Mouse (Mus musculus) forebrain, embryonic 10.5 days (tissue): ENCODE data around the gene Mrps18a. TPM values are rescaled to one million over a fixed set of nuclear protein-coding genes. Genes with fewer than 3 reads are reported as not detected.

Experiments
- DNase-seq: peaks from one replicate; pipeline ENCODE4 v3.0.0-alpha.2; 2017; ENCODE audit warnings: low spot score; ENCODE audit errors: extremely low spot score
- H3K27ac ChIP-seq: fragments of 300-500 bp; sonication (generic); 2 replicates; pipeline ENCODE4 v1.5.1; 2016; ENCODE audit warnings: mild to moderate bottlenecking
- H3K27me3 ChIP-seq: fragments of 300-500 bp; sonication (generic); 2 replicates; pipeline ENCODE4 v1.6.1; 2016; ENCODE audit warnings: mild to moderate bottlenecking; ENCODE audit not compliant: poor library complexity, severe bottlenecking
- H3K36me3 ChIP-seq: fragments of 300-500 bp; sonication (generic); replicated peaks from 2 replicates; pipeline ENCODE4 v1.6.1; 2016; ENCODE audit warnings: mild to moderate bottlenecking, moderate library complexity
- H3K4me1 ChIP-seq: fragments of 300-500 bp; sonication (generic); 2 replicates; pipeline ENCODE4 v1.6.1; 2016
- H3K4me3 ChIP-seq: fragments of 300-500 bp; sonication (generic); 2 replicates; pipeline ENCODE4 v1.5.1; 2016; ENCODE audit warnings: mild to moderate bottlenecking, moderate library complexity
- H3K9me3 ChIP-seq: fragments of 300-500 bp; sonication (generic); 2 replicates; pipeline ENCODE4 v1.6.1; 2016; ENCODE audit warnings: mild to moderate bottlenecking, moderate library complexity
- WGBS: fragments of 180-500 bp; shearing (Covaris S2); methylation state at CpG from one replicate; pipeline ENCODE4 v1.1.7; 2016; 5-methylcytosine and 5-hydroxymethylcytosine counted together
- polyA plus RNA-seq: library from polyadenylated mRNA; unstranded; fragments of >200 nt; fragmentation: Nextera tagmentation; extraction: Ambion mirVana; gene quantifications from 2 replicates; pipeline ENCODE4 v1.2.1, GENCODE M21; 2016

The Mrps18a gene
- polyA plus RNA-seq, 1 experiment from 2014 or later = 152 TPM

GRCm38 (mm10) chr17:46160686-46161085, 49.9 kb downstream of the Mrps18a start, which contains the start of gene Gtpbp2:
TSS of gene Gtpbp2 (plus strand) at chr17:46161032.
- peaks cover 31% of the 10 kb centered on the region for H3K4me1 ChIP-seq
- peak within 1 kb of the TSS; percentile 88 for H3K4me3 ChIP-seq
- under 1% methylated on average over 23 of the region's 23 CpGs for WGBS
- no peaks in the 10 kb centered on the region for H3K27me3 ChIP-seq
- no peaks in the 10 kb centered on the region for H3K9me3 ChIP-seq
- H3K36me3 ChIP-seq = peaks cover 33% of the 10 kb centered on the region
- peak; percentile 97 for DNase-seq
- H3K27ac ChIP-seq = peak within 1 kb of the TSS; percentile 92

GRCm38 (mm10) chr17:46161179-46161578, 50.4 kb downstream of the Mrps18a start:
- Histone ChIP-seq H3K27me3 (no peaks in the 10 kb centered on the region), H3K9me3 (no peaks in the 10 kb centered on the region), H3K27ac (peak overlapping the region; percentile 92), H3K4me3 (peak overlapping the region; percentile 88), H3K4me1 (peaks cover 31% of the 10 kb centered on the region), H3K36me3 (peaks cover 38% of the 10 kb centered on the region)
- under 1% methylated on average over 19 of the region's 19 CpGs for WGBS
- DNase-seq = no peak

GRCm38 (mm10) chr17:46161710-46162109, 50.9 kb downstream of the Mrps18a start:
- no peak for DNase-seq
- peak overlapping the region; percentile 92 for H3K27ac ChIP-seq
- WGBS = 52% methylated on average over 9 of the region's 9 CpGs
- peak overlapping the region; percentile 88 for H3K4me3 ChIP-seq
- H3K9me3 ChIP-seq = no peaks in the 10 kb centered on the region
- peaks cover 31% of the 10 kb centered on the region for H3K4me1 ChIP-seq
- peaks cover 43% of the 10 kb centered on the region for H3K36me3 ChIP-seq
- no peaks in the 10 kb centered on the region for H3K27me3 ChIP-seq

- WGBS = 98% methylated on average over 7 of the region's 7 CpGs
- Histone ChIP-seq H3K9me3 (no peaks in the 10 kb centered on the region), H3K36me3 (peaks cover 51% of the 10 kb centered on the region), H3K4me1 (peaks cover 31% of the 10 kb centered on the region), H3K27me3 (no peaks in the 10 kb centered on the region), H3K4me3 (peak overlapping the region; percentile 88; the same call in 1 of the 2 replicates), H3K27ac (no peak overlapping the region)
- no peak for DNase-seq
These were observed 51.8 kb downstream of the Mrps18a start for GRCm38 (mm10) chr17:46162551-46162950.

GRCm38 (mm10) chr17:46162951-46163421, 52.2 kb downstream of the Mrps18a start:
- H3K4me1 ChIP-seq = peaks cover 31% of the 10 kb centered on the region
- no peaks in the 10 kb centered on the region for H3K9me3 ChIP-seq
- 90% methylated on average over 9 of the region's 9 CpGs for WGBS
- no peak for DNase-seq
- no peak overlapping the region for H3K27ac ChIP-seq
- no peaks in the 10 kb centered on the region for H3K27me3 ChIP-seq
- H3K36me3 ChIP-seq = peaks cover 56% of the 10 kb centered on the region
- H3K4me3 ChIP-seq = no peak overlapping the region; the same call in 1 of the 2 replicates

- Histone ChIP-seq H3K4me3 (no peak overlapping the region), H3K9me3 (no peaks in the 10 kb centered on the region), H3K4me1 (peaks cover 31% of the 10 kb centered on the region), H3K27ac (no peak overlapping the region), H3K27me3 (no peaks in the 10 kb centered on the region), H3K36me3 (peaks cover 69% of the 10 kb centered on the region)
- WGBS = 96% methylated on average over 8 of the region's 8 CpGs
- DNase-seq = no peak
These were observed 53.5 kb downstream of the Mrps18a start for GRCm38 (mm10) chr17:46164301-46164700.

- 94% methylated on average over 10 of the region's 10 CpGs for WGBS
- Histone ChIP-seq H3K27ac (no peak overlapping the region), H3K36me3 (peaks cover 74% of the 10 kb centered on the region), H3K9me3 (no peaks in the 10 kb centered on the region), H3K27me3 (no peaks in the 10 kb centered on the region), H3K4me1 (peaks cover 27% of the 10 kb centered on the region), H3K4me3 (no peak overlapping the region)
- no peak for DNase-seq
These were observed 54.0 kb downstream of the Mrps18a start for GRCm38 (mm10) chr17:46164791-46165190.

- 91% methylated on average over 12 of the region's 12 CpGs for WGBS
- Histone ChIP-seq H3K27me3 (no peaks in the 10 kb centered on the region), H3K36me3 (peaks cover 80% of the 10 kb centered on the region)
These were observed 54.7 kb downstream of the Mrps18a start for GRCm38 (mm10) chr17:46165460-46165859.

GRCm38 (mm10) chr17:46166270-46166669, 55.5 kb downstream of the Mrps18a start:
- peaks cover 89% of the 10 kb centered on the region for H3K36me3 ChIP-seq
- H3K27me3 ChIP-seq = no peaks in the 10 kb centered on the region
- H3K4me1 ChIP-seq = peaks cover 20% of the 10 kb centered on the region
- no peaks in the 10 kb centered on the region for H3K9me3 ChIP-seq
- no peak for DNase-seq
- WGBS = 88% methylated on average over 5 of the region's 5 CpGs
- no peak overlapping the region for H3K4me3 ChIP-seq
- no peak overlapping the region for H3K27ac ChIP-seq

More at GRCm38 (mm10) chr17:46165460-46165859, 54.7 kb downstream of the Mrps18a start:
- no peak for DNase-seq
- H3K4me3 ChIP-seq = no peak overlapping the region
- no peaks in the 10 kb centered on the region for H3K9me3 ChIP-seq
- H3K27ac ChIP-seq = no peak overlapping the region
- H3K4me1 ChIP-seq = peaks cover 21% of the 10 kb centered on the region

- Histone ChIP-seq H3K4me1 (peaks cover 12% of the 10 kb centered on the region), H3K4me3 (no peak overlapping the region), H3K27me3 (no peaks in the 10 kb centered on the region), H3K9me3 (no peaks in the 10 kb centered on the region), H3K36me3 (peaks cover 95% of the 10 kb centered on the region), H3K27ac (no peak overlapping the region)
- no peak for DNase-seq
- WGBS = 89% methylated on average over 11 of the region's 11 CpGs
These were observed 56.2 kb downstream of the Mrps18a start for GRCm38 (mm10) chr17:46167014-46167413.

- no peak for DNase-seq
- 72% methylated on average over 5 of the region's 5 CpGs for WGBS
- Histone ChIP-seq H3K4me3 (no peak overlapping the region), H3K27ac (no peak overlapping the region), H3K9me3 (no peaks in the 10 kb centered on the region), H3K27me3 (no peaks in the 10 kb centered on the region), H3K36me3 (peaks cover 99% of the 10 kb centered on the region), H3K4me1 (no peaks in the 10 kb centered on the region)
These were observed 57.5 kb downstream of the Mrps18a start for GRCm38 (mm10) chr17:46168318-46168717.

- 93% methylated on average over 5 of the region's 5 CpGs for WGBS
- Histone ChIP-seq H3K9me3 (no peaks in the 10 kb centered on the region), H3K4me3 (no peak overlapping the region), H3K36me3 (peaks cover 98% of the 10 kb centered on the region), H3K4me1 (no peaks in the 10 kb centered on the region), H3K27ac (no peak overlapping the region), H3K27me3 (no peaks in the 10 kb centered on the region)
- DNase-seq = no peak
These were observed 58.0 kb downstream of the Mrps18a start for GRCm38 (mm10) chr17:46168768-46169167.

- DNase-seq = no peak
- H3K4me1 ChIP-seq = no peaks in the 10 kb centered on the region
- no peak overlapping the region for H3K27ac ChIP-seq
- WGBS = 74% methylated on average over 3 of the region's 3 CpGs
- no peaks in the 10 kb centered on the region for H3K9me3 ChIP-seq
- H3K36me3 ChIP-seq = peaks cover 94% of the 10 kb centered on the region
- no peaks in the 10 kb centered on the region for H3K27me3 ChIP-seq
- H3K4me3 ChIP-seq = no peak overlapping the region
These were observed 59.8 kb downstream of the Mrps18a start for GRCm38 (mm10) chr17:46170538-46170937.
